Mouse (Mus musculus) spleen, adult 2 months (tissue): ENCODE data around the gene Cables2. TPM values are rescaled to one million over a fixed set of nuclear protein-coding genes. Genes with fewer than 3 reads are reported as not detected.

Experiments
- DNase-seq, 2 experiments: peaks; one replicate each; pipeline versions ENCODE4 v3.0.0 to v3.0.0-alpha.2; 2012 to 2021; ENCODE audit warnings: low spot score in 2 of 2, low read depth in 1 of 2
- H3K27ac ChIP-seq: fragments of 200-500 bp; 2 replicates; pipeline ENCODE4 v1.5.1; 2012; ENCODE audit warnings: low read length, inconsistent platforms; ENCODE audit not compliant: insufficient read depth
- H3K27me3 ChIP-seq: fragments of 200-500 bp; 2 replicates; pipeline ENCODE4 v1.6.1; 2012; ENCODE audit warnings: mild to moderate bottlenecking, moderate library complexity, low read length, inconsistent platforms; ENCODE audit not compliant: control insufficient read depth, insufficient read depth
- H3K36me3 ChIP-seq: fragments of 200-500 bp; 2 replicates; pipeline ENCODE4 v1.6.1; 2012; ENCODE audit warnings: mild to moderate bottlenecking, low read length, inconsistent platforms; ENCODE audit not compliant: control insufficient read depth, insufficient read depth
- H3K4me1 ChIP-seq: fragments of 200-500 bp; 2 replicates; pipeline ENCODE4 v1.6.1; 2011; ENCODE audit warnings: inconsistent platforms; ENCODE audit not compliant: control insufficient read depth, insufficient read depth, insufficient read length
- H3K4me3 ChIP-seq: fragments of 200-500 bp; 2 replicates; pipeline ENCODE4 v1.5.1; 2011; ENCODE audit warnings: mild to moderate bottlenecking, inconsistent platforms; ENCODE audit not compliant: insufficient read depth, insufficient read length; ENCODE audit errors: extremely low read depth
- CTCF ChIP-seq: fragments of 200-500 bp; IDR thresholded peaks from 2 replicates; pipeline ENCODE4 v1.5.1; 2011; ENCODE audit warnings: mild to moderate bottlenecking, inconsistent platforms; ENCODE audit not compliant: insufficient read depth, insufficient read length, insufficient replicate concordance; ENCODE audit errors: extremely low read depth
- POLR2A ChIP-seq: fragments of 200-500 bp; IDR thresholded peaks from 2 replicates; pipeline ENCODE4 v1.6.1; 2011; ENCODE audit warnings: low read depth, low read length, inconsistent platforms
- WGBS: fragments of 180-500 bp; shearing (Covaris S2); methylation state at CpG from one replicate; pipeline ENCODE4 v1.1.7; 2018; 5-methylcytosine and 5-hydroxymethylcytosine counted together
- polyA plus RNA-seq: library from polyadenylated mRNA; depleted of rRNA; stranded (reverse); fragments of >200 nt; gene quantifications from 2 replicates; pipeline ENCODE4 v1.2.3, GENCODE M21; 2012

The Cables2 gene
- polyA plus RNA-seq, 1 experiment: 40.9 TPM

- Histone ChIP-seq H3K36me3 (no peaks in the 10 kb centered on the region), H3K4me1 (no peaks in the 10 kb centered on the region), H3K4me3 (no peak overlapping the region), H3K27ac (no peak overlapping the region), H3K27me3 (no peaks in the 10 kb centered on the region)
- 86% methylated on average over 8 of the region's 8 CpGs for WGBS
- DNase-seq: no peak
- TF ChIP-seq POLR2A (no peak), CTCF (no peak)
Observed at GRCm38 (mm10) chr2:180306423-180307168, 33.3 kb upstream of the Cables2 start.

GRCm38 (mm10) chr2:180306009-180306408 lies 32.7 kb upstream of the Cables2 start:
- 70% methylated on average over 2 of the region's 2 CpGs for WGBS
- H3K4me3 ChIP-seq: no peak overlapping the region
- H3K36me3 ChIP-seq: no peaks in the 10 kb centered on the region
- DNase-seq: no peak
- no peaks in the 10 kb centered on the region for H3K4me1 ChIP-seq
- H3K27me3 ChIP-seq: no peaks in the 10 kb centered on the region
- TF ChIP-seq POLR2A: no peak
- no peak for TF ChIP-seq CTCF
- H3K27ac ChIP-seq: no peak overlapping the region

GRCm38 (mm10) chr2:180305490-180305889 lies 32.2 kb upstream of the Cables2 start:
- H3K36me3 ChIP-seq: no peaks in the 10 kb centered on the region
- no peak for DNase-seq
- H3K27me3 ChIP-seq: no peaks in the 10 kb centered on the region
- 63% methylated on average over 3 of the region's 3 CpGs for WGBS
- no peak overlapping the region for H3K27ac ChIP-seq
- H3K4me1 ChIP-seq: no peaks in the 10 kb centered on the region
- H3K4me3 ChIP-seq: no peak overlapping the region
- no peak for TF ChIP-seq POLR2A
- TF ChIP-seq CTCF: no peak

DNA sequence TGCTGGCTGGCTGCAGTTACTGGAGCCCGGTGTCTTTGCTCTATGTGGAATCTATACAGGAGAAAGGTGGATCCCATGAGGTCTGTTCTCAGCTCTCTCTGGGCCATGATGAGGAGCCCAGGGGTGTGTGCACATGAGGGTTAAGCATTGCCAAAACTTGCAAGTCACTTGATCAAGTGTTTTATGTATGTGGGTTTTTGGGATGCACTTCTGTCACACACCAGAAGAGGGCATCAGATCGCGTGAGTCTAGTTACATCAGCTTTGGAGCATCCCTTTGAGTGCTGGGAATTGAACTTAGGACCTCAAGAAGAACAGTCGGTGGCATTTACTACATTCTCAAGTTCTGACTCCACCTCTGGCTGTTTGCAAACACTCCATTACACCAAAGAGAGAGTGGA lies 31.3 kb upstream of the Cables2 start:
- H3K27ac ChIP-seq: no peak overlapping the region
- WGBS: 59% methylated on average over 4 of the region's 4 CpGs
- H3K4me3 ChIP-seq: no peak overlapping the region
- no peaks in the 10 kb centered on the region for H3K36me3 ChIP-seq
- H3K4me1 ChIP-seq: no peaks in the 10 kb centered on the region
- TF ChIP-seq CTCF (no peak), POLR2A (no peak)
- DNase-seq: no peak
- no peaks in the 10 kb centered on the region for H3K27me3 ChIP-seq

- no peak for TF ChIP-seq CTCF
- TF ChIP-seq POLR2A: no peak
- no peak for DNase-seq
- Histone ChIP-seq H3K27me3 (no peaks in the 10 kb centered on the region), H3K36me3 (no peaks in the 10 kb centered on the region), H3K4me1 (no peaks in the 10 kb centered on the region), H3K27ac (no peak overlapping the region), H3K4me3 (no peak overlapping the region)
- WGBS: 90% methylated on average over 12 of the region's 12 CpGs
Observed at GRCm38 (mm10) chr2:180303468-180303867, 30.2 kb upstream of the Cables2 start.

DNA sequence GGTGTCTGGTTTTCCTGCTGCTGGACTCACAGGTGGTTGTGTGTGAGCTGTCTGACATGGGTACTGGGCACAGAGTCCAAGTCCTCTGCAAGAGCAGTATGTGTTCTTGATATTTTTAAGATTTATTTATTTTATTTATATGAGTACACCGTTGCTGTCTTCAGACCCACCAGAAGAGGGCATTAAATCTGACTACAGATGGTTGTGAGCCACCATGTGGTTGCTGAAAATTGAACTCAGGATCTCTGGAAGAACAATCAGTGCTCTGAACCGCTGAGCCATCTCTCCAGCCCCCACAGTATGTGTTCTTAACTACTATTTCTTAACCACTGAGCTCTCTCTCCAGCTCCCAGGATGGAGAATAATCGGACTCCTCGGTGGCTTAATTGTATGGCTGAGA lies 28.9 kb upstream of the Cables2 start:
- WGBS: 78% methylated on average over 4 of the region's 4 CpGs
- no peaks in the 10 kb centered on the region for H3K27me3 ChIP-seq
- TF ChIP-seq POLR2A: no peak
- TF ChIP-seq CTCF: no peak
- no peak for DNase-seq
- no peaks in the 10 kb centered on the region for H3K4me1 ChIP-seq
- no peak overlapping the region for H3K4me3 ChIP-seq
- H3K27ac ChIP-seq: no peak overlapping the region
- H3K36me3 ChIP-seq: no peaks in the 10 kb centered on the region

DNA sequence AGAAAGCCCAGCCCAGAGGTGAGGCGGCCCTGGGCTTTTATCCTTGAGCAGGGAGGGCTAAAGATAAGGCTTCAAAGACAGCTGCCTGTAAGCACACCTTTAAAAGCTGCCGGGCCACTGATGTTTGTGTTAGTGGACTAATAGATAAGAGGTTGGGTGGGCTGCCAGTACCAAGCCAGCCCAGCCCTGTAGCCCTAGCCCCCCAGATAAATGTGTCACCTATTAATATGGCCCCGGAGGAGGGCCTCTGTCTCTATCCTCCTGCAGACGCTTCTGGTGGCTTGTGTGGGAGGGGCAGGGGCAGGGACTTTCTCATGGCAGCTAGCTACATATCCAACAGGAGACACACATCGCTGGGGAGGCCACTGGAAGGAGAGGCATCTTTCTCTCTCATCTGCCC lies 27.5 kb upstream of the Cables2 start:
- Histone ChIP-seq H3K4me1 (no peaks in the 10 kb centered on the region), H3K36me3 (no peaks in the 10 kb centered on the region), H3K4me3 (no peak overlapping the region), H3K27me3 (no peaks in the 10 kb centered on the region), H3K27ac (no peak overlapping the region)
- WGBS: 44% methylated on average over 5 of the region's 5 CpGs
- DNase-seq: no peak
- no peak for TF ChIP-seq POLR2A
